ENCODE assay signal across 21 mouse cellular contexts in genomic region chr8:114908589-114908988, GRCm38 (mm10).
"Had no signal": no experiment of that assay in that cellular context is flagged by ENCODE, and none has a peak within 500 bp of the region (broad histone marks: within the 10 kb centered on the region; RNA-seq: fewer than 3 reads in every experiment).

No protein-coding gene starts in this region.

- H3K4me1 ChIP-seq: kidney, embryonic 15.5 days; liver, embryonic 13.5 days; megakaryocyte, embryonic 14.5 days had no signal

- ATAC-seq: intestine, postnatal 0 days; midbrain, embryonic 13.5 days; midbrain, embryonic 16.5 days had no signal

- H3K27me3 ChIP-seq: kidney, embryonic 15.5 days; limb, embryonic 13.5 days; liver, embryonic 13.5 days; megakaryocyte, embryonic 14.5 days; neural tube, embryonic 13.5 days had no signal

- H3K27ac ChIP-seq: kidney, embryonic 15.5 days; limb, embryonic 10.5 days; limb, embryonic 13.5 days; liver, embryonic 13.5 days; macrophage; midbrain, embryonic 10.5 days; midbrain, embryonic 13.5 days; neural tube, embryonic 13.5 days had no signal

- DNase-seq: kidney, adult 8-10 months; kidney, postnatal 10 days; kidney, postnatal 36 days; liver, embryonic 13.5 days; lung, adult 2 months; lung, postnatal 14 days; right cerebral cortex, postnatal 14 days; right cerebral cortex, postnatal 4 days; thymus, adult 18-20 months; thymus, postnatal 4 days had no signal

- H3K36me3 ChIP-seq: kidney, embryonic 15.5 days; limb, embryonic 10.5 days; limb, embryonic 13.5 days; liver, embryonic 13.5 days; midbrain, embryonic 10.5 days; midbrain, embryonic 13.5 days; neural tube, embryonic 13.5 days had no signal

- H3K4me3 ChIP-seq: kidney, embryonic 15.5 days; limb, embryonic 10.5 days; limb, embryonic 13.5 days; liver, embryonic 13.5 days; megakaryocyte, embryonic 14.5 days; midbrain, embryonic 10.5 days; midbrain, embryonic 13.5 days; myocyte; neural tube, embryonic 13.5 days had no signal
